Mouse (Mus musculus): ENCODE results near the gene Ankrd7. TPM values are rescaled to one million over a fixed set of nuclear protein-coding genes. Genes with fewer than 3 reads are reported as not detected.

The Ankrd7 gene
- polyA plus RNA-seq (2015; fragmentation: Nextera tagmentation; extraction: Ambion mirVana): not detected in 2 replicates

GRCm38 (mm10) chr6:18866018-18866417 lies at the start of gene Ankrd7:
TSS of gene Ankrd7 (plus strand) at chr6:18866318.

GRCm38 (mm10) chr6:18848051-18848701 lies 17.9 kb upstream of the Ankrd7 start, which contains the start of gene Lsm8:
TSS of gene Lsm8 (plus strand) at chr6:18848579.

Other genes with a start within 250 kb of the Ankrd7 start
- 74.8 and 79.8 TPM in 2 replicates for gene Lsm8, start 17.7 kb upstream of the Ankrd7 start, polyA plus RNA-seq (2015; fragmentation: Nextera tagmentation; extraction: Ambion mirVana)